Mouse (Mus musculus) T-helper 2 cell (primary cell): ENCODE data around the gene Prkcz.

Experiments used
- in situ Hi-C: fragments of 300-600 bp; cut with MboI, MseI; formaldehyde crosslinking; loops from one replicate; pipeline ENCODE4 v1.15.1; 2025; ENCODE audit warnings: high pct_unique_total_duplicates

Gene Prkcz

DNA sequence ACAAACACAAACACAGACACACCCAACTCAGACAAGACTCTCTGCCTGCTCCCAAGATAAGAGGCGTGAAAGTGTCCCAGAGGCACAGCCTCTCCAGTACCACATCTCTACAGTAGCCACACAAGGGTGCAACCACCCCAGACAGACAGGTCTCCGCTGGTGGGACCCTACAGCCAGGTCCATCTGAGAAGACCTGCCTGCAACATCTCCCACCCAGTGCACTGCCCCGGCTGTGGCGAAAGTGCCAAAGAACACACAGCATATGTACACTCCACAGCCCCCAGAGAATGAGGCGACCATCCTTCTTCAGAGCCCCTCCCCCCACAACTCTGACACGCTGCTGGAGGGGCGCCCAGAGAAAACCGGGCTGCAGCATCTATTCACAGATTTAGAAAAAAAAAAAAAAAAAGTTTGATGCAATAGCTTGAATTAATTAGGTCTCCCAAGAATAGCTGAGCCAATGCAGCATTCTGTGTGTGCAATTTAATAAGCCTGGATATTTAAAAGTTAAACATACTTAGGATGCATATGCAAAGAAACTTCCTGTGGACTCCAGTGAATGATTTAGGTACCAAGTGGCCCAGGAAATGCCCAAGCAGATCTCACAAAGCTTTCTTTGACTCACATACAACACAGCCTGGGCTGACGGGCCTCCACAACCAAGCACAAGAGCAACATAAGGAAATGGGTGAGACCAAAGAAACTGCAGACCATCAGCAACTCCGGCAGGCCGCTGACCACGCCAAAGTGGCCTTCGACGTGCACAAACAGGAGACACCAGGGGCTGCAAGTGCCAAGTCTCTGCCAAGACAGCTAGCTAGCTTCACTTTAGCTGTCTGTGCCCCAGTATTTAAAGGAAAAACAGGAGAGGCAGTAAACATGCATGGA is 140.7 kb downstream of the Prkcz start:
- in situ Hi-C loops = loop anchor here (25.0 kb wide), 1 partner anchor 1258 kb away; the partner anchor contains the start of gene A430005L14Rik

DNA sequence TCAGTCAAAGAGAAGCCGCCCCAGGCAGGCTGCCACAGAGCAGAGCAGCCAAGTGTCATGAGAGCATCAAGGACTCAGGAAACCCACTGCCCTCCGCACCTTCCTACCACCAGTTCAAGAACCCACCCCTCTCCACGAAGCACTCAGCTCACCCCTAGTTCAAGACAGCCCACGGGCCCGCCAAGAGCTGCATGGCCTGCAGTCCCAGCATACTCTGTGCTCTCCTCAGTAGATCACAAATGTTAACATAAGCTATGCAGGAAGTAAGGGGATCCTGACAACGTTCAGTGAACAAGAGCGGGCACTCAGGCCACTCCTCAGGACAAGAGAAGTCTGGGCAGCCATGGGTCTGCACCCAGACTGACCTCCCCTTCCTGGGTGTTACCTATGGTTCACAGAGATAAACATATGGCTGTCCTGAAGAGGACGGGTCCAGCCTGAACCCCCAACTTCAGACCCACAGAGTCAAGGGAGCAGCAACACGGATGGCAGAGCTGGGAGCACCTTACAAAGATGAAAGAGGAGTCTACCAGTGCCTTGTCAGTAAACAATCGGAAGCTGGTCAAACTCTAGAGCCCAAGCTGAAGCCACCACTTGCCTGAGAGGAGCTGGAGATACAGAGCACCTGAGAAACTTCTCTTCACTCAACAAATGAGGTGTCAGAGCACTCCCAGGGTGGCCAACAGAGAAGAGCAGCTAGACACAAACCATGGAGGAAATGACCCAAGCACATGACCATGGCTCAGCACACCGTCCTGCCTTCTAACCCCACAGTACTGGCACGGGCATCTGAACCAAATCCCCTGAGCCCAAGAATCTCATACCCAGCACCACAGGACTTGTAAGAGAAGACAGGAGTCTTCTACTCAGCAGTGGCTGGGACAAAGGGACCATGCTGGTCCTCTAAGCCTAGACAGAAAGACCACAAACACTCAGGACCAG is 141.6 kb downstream of the Prkcz start:
- in situ Hi-C loops = loop anchor here (25.0 kb wide), 1 partner anchor 1257 kb away; the partner anchor contains the start of gene A430005L14Rik

DNA sequence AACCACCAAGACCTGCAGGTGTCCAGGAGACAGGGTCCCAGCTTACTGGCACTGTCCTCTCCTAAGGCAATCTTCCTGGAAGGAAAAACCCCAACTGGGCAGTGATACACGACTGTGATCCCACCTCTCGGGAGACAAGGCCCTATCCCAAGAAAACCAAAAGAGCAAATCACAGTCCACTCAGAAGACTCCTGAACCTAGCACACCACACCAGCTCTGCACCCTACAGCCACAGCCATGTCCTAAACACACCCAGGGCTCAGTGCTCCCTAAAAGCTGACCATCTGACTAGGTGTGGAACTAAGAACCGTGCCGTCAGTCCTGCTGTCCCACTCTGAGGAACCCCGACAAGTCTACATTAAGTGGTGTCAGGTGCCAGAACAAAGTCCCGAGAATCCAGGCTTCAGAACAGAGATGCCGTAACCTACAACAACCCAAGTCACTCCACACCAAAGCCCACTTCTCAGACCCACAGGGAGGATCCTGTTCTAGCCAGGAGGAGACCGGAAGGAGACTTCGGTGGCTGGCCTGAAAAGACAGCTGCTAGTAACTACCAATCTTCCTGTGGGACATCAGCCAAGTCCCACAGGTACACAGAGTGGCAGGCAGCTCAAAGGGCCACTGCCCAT is 142.9 kb downstream of the Prkcz start:
- in situ Hi-C loops = loop anchor here (25.0 kb wide), 1 partner anchor 1256 kb away; the partner anchor contains the start of gene A430005L14Rik

DNA sequence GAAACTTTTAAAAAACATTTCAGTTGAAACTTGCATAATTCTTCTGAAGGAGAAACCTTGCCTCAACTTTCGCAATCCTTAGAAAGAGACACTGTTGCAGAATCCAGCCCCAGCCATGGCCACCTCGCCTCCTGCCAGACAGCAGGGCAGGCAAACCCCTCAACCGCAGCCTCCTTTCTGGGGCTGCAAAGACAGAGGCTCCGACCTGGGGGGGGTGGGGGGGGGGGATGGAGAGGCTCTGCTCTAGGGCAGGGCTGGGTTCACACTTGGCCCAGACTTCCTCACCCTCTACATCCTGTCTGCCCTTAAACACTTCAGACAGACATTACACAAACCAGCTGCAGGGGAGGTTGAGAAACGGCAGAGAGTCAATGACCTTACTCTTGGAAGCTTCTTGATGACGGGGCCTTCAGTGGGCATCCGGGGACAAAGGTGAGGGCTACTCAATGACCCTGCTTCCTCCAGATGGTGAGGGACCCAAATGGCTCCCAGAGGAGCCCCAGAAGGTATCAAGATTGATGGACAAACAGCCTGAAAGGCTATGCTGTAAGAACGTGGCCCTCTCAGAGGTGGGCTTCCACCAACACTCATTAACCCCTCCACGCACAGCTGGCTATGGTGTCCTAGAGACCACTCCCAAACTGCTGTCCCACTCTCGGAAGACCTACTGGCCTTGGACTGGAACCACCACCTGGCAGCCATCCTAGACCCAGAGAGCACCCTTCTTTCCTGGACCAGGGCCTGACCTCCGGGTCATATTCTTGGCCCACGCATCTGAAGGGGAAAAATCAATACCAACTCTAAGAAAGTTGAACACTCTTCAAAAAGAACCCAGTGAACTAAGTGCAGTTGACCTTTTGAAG is 143.7 kb downstream of the Prkcz start:
- in situ Hi-C loops = loop anchor here (25.0 kb wide), 1 partner anchor 1255 kb away; the partner anchor contains the start of gene A430005L14Rik

DNA sequence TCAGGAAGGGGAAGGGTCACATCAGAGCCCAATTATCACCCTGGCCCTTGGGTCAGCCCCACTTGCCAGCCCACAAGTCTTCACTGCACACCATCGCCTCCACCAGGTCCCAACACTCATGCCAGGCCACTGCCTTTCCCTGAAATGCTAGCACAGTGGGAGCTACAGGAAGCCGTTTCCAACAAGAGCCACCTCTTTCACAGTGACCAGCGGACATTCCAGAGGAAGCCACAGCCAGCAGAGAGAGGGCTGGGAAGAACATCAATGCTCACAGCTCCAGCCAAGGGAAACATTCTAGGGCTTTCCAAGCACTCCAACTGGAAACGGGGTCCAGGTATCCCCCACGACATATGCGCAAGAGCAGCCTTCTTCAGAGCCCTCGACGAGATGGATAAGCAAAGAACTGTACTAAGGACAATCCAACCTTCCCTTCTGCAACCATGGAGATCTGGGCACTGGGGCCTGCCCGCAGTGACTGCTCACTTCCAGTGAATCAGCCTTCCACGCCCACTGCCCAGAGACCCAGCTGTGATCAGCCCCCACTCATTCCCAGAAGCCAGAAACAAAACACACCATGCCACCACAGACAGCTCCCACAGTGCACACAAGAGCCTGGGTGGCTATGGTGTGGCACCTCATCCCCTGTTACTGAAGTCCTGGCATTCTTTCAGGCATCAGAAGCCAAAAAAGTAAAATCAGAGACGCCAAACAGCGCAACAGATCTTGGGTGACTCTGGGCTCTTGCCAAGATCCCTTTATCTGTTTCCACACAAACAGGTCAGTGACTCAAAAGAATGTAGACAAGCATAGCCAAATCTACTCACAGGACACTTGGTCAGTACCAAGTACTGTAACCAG is 145.2 kb downstream of the Prkcz start:
- in situ Hi-C loops = loop anchor here (25.0 kb wide), 1 partner anchor 1254 kb away; the partner anchor contains the start of gene A430005L14Rik

DNA sequence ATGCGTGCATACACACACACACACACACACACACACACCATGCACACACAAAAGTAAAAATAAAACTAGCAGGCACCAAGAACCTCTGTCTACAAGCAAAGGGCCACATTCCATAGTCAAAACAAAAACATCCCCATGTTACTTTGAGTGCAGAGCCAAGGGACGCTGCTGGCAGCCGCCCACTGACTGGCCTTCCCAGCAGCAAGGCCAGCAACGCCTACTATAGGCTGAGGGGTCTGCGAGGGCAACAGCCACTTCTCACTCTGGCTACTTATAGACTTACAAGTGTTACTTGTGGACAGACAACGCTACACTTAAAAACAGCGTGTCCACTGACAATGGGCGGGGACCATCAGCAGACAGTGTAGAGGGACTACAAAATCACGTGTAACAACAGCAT is 146.0 kb downstream of the Prkcz start:
- in situ Hi-C loops = loop anchor here (25.0 kb wide), 1 partner anchor 1253 kb away; the partner anchor contains the start of gene A430005L14Rik

- in situ Hi-C loops = loop anchor here (25.0 kb wide), 1 partner anchor 1252 kb away; the partner anchor contains the start of gene A430005L14Rik
These were observed 146.4 kb downstream of the Prkcz start for GRCm38 (mm10) chr4:155214793-155215192.

- in situ Hi-C loops = loop anchor here (25.0 kb wide), 1 partner anchor 1252 kb away; the partner anchor contains the start of gene A430005L14Rik
These were observed 147.0 kb downstream of the Prkcz start for GRCm38 (mm10) chr4:155214188-155214587.

DNA sequence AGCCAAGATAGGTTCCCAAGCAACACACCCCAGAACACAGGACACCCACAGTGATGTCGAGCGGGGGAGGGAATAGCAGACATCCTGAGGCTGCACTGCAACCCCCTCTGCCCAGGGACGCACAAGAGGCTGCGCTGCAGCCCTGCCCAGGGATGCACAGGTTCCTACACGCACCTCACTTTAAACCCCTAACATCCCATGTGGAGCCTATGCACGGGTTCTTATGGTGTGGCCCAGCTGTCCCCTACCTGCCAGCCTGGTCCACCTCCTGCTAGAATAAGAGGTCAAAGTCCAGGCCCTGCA is 147.5 kb downstream of the Prkcz start:
- in situ Hi-C loops = loop anchor here (25.0 kb wide), 1 partner anchor 1251 kb away; the partner anchor contains the start of gene A430005L14Rik

DNA sequence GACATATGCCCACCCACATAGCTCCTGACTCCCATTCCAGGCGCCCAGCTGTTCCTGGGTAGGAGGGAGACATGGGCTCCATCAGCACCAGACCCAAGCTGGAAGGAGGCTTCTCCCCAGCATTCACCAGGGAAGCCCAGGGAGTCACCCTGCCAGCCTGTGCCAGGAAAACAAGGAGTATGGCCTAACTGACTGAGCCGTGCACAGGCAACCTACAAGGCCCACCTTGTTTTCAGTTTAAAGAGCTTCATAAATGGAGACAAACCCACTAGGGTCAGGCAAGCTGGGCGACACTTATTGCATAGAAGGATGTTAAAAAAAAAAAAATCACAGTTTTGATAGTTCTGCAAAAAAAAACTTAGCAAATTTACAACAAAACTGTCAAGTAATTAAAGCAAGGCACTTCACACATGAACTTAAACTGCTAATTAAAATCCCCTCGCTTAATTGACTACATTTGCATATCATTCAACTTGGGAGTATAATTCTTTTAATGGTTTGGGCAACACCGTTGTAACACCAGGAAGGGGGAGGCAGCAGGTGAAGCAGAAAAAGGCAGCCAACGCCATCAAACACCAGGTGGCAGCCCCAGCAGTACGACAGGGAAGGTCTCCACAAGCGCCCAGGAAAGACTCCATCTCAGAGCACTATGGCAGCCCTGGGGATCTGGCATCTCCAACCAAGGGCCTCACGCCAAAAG is 148.0 kb downstream of the Prkcz start:
- in situ Hi-C loops = loop anchor here (25.0 kb wide), 1 partner anchor 1251 kb away; the partner anchor contains the start of gene A430005L14Rik
